Mouse (Mus musculus) natural killer cell, adult 2 months (primary cell): ENCODE measurements around the gene Gm14403.
"Not testable (repeated sequence)": the region's sequence is repeated elsewhere in the genome, so short reads cannot be mapped to it uniquely, and the experiment has no call there.

ENCODE experiments used
- DNase-seq, 2 experiments: peaks; one replicate each; pipeline ENCODE4 v3.0.0; 2022; ENCODE audit warnings: low spot score in 2 of 2

Gm14403 gene

GRCm38 (mm10) chr2:177498067-177498466 is at the start of gene Gm14403:
TSS of gene Gm14403 (plus strand) at chr2:177498215.
- not testable (repeated sequence) for DNase-seq

DNA sequence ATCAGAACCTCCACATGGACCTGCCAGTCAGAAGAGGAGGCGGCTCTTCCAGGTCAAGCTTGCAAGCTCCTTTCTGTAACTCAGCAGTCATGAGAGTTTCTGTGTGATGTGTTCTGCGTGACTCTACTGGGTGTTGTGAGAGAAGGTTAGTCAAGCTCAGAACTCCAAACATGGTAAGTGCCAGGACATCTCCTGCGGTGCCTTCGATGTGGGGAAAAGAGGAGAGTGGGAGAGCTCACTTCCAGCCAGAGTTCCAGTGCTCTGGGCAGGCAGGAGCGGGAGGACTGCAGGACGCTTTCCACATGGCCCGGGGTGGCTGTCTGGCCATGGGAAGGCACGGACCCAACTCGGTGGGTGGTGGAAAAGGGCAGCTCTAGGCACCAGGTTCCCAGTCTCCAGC is 33.3 kb upstream of the Gm14403 start, which contains the start of gene Zfp970:
Gene Zfp970, plus strand, starts transcription at position 58 of the 400 bp plus-strand sequence.
- DNase-seq: not testable (repeated sequence)

DNA sequence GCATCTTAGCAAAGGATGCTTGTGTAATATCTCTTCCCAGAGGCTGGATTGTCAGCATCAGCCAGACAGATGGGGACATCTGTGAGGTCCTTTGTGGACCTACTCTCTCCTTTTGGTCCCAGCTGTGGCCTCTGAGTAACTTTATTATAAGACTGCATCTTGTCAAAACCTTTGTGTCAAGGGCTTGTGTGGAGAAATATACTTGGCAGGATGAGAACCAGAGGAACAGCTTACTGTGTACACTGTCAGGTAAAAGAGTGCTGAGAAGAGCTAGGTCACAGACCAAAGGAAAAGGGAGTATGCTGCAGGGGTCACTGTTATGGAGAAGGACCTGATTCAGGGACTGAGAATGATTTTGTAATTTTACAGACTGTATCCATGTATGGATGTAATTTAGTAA is 29.8 kb upstream of the Gm14403 start:
- not testable (repeated sequence) for DNase-seq

GRCm38 (mm10) chr2:177472261-177472660 is 25.8 kb upstream of the Gm14403 start:
- DNase-seq: not testable (repeated sequence)

DNA sequence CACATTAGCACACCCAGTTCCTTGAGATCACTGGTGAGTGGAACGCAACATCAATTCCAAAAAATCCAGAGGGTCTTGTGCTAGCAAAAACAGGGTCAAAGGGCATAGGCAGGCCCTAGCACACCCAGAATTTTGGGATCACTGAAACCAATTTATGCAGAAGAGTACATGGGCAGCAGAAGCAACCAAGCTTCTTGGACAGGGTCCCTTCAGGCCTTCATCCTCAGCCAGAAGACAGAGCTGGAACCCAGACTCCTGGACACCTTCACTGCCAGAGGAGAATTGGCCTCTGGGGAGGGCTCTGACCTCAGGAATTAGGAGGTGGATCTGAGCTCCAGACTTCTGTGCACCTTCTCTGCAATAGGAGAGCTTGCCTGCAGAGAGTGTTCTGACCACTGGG is 16.0 kb upstream of the Gm14403 start:
- not testable (repeated sequence) for DNase-seq

- not testable (repeated sequence) for DNase-seq
These were observed 14.6 kb upstream of the Gm14403 start for GRCm38 (mm10) chr2:177483238-177483948.

GRCm38 (mm10) chr2:177499182-177499581 is 1.2 kb downstream of the Gm14403 start:
- DNase-seq: not testable (repeated sequence)

- DNase-seq: not testable (repeated sequence)
These were observed 7.2 kb downstream of the Gm14403 start for GRCm38 (mm10) chr2:177505211-177505719.

DNA sequence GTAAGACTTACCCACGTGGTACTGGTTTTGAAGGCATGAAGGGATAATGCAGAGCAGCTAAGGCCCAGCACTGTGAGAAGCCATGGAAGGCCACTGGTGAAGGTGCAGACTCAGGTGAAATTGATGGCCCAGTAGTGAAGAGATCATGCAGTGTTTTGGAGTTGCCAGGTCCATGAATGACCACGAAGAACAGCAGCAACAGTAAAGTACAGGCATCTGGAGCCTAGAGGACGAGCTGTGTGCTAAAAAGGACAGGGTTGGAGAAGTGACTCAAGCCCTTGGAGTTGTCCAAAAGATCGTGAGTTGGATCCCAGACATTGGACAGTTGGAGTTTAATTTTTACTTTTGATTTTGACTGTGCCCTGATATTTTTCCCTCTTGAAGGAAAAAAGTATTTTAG is 13.4 kb downstream of the Gm14403 start:
- DNase-seq: not testable (repeated sequence)

GRCm38 (mm10) chr2:177511972-177512371 is 14.0 kb downstream of the Gm14403 start:
- DNase-seq: not testable (repeated sequence)

- DNase-seq: not testable (repeated sequence)
These were observed 16.0 kb downstream of the Gm14403 start for GRCm38 (mm10) chr2:177513991-177514479.

GRCm38 (mm10) chr2:177517746-177518145 is 19.7 kb downstream of the Gm14403 start:
- DNase-seq: not testable (repeated sequence)

GRCm38 (mm10) chr2:177518354-177518753 is 20.3 kb downstream of the Gm14403 start:
- not testable (repeated sequence) for DNase-seq

DNA sequence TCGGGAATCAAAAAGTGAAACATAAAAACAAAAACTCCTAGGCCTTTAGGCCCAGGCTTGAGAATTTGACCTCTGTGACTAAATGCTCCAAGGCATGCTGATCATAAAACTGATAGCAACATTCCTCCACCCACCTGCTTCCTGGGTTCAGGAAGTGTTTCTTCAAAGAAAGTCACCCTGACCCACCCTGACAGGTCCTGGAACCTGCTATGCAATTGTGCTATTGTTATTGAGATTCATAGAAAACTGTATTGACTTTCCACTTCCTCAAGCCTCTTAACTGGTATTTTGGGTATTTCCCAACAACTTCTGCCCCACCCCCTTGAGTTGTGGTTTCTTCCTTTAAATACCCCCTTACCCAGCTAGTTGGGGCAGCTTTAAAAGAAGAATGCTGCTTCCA is 20.9 kb downstream of the Gm14403 start:
- not testable (repeated sequence) for DNase-seq

DNA sequence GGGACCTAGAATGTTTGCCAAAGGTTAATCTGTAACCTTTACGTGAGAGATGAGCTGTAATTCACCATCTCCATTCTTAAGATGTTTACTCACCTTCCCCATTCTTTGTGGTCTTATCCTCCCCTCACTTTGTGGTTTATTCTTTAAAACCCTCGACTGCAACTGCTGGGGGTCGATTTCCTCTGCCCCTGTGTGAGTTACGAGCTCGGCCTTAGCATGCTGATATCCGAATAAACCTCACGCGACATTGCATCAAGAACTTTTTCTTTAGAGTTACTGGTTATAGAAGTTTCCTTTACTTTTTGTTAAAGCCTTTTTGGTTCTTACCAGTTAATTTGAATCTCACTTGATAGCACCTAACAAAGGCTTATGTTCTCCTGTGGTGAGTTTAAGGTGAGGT is 22.0 kb downstream of the Gm14403 start:
- no peak for DNase-seq

DNA sequence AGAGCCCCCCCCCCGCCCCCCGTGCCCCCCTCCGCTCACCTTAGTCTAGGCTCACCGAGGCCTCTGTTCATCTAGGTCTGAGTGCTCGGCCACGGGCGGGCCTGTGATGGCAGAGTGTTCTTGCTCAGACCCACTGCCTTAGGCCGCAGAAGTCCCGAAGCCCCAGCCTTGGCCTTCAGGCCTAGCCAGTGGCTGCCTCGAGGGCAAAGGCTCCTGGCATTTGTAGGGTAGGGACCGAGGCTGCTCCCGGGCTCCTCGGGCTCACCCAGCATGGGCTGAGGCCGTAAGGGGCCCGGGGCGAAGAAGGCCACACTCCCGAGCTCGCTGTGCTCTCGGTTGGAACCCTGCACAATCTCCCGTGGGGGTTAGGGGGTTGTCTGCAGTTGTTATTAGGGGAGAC is 25.0 kb downstream of the Gm14403 start:
- DNase-seq: no peak

GRCm38 (mm10) chr2:177523674-177524073 is 25.7 kb downstream of the Gm14403 start:
- DNase-seq: not testable (repeated sequence)

DNA sequence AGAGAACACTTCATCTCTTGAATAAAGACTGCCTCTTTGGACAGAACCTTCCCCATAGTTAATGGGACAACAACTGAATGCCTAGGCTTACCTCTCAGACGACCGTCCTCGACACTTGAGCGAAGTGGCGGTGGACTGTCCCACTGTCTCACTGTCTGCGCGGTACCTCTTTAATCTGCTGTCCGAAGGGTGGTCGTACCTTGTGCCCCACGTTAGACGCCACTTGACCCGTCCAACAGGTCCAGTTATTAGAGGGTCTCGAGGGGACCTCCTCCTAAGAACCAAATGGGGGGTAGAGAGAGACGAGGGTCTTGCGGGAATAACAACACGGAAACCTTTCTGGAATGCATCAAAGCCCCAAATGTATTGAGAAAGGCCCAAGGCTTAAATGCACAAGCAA is 26.2 kb downstream of the Gm14403 start:
- not testable (repeated sequence) for DNase-seq

DNA sequence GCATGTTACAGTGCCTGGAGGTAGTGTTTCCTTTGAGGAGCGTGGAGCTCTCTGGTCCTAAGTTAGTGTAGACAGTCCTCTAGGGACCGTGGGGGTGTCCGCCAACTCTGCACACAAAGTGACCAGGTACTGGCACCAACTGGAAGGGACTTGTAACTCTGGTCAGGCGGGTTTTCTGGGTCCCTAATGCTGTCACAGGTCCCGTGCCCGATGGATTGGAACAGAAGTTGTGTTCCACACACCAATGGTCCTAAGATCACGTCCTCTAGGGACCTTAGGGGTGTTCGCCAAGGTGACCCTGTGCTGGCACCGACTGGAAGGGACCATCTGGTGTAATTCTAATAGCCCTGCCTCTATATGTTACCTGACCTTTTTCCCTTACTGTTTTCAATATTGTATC is 37.9 kb downstream of the Gm14403 start:
- no peak for DNase-seq

DNA sequence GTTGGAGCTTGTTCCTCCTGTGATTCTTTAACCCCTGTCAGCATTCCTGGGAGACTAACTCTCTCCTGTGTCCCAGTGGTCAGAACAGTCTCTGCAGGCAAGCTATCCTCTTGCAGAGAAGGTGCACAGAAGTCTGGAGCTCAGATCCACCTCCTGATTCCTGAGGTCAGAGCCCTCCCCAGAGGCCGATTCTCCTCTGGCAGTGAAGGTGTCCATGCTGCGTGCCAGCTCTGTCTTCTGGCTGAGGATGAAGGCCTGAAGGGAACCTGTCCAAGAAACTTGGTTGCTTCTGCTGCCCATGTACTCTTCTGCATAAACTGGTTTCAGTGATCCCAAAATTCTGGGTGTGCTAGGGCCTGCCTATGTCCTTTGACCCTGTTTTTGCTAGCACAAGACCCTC is 39.1 kb downstream of the Gm14403 start:
- DNase-seq: not testable (repeated sequence)

- DNase-seq: not testable (repeated sequence)
These were observed 39.7 kb downstream of the Gm14403 start for GRCm38 (mm10) chr2:177537717-177538116.

DNA sequence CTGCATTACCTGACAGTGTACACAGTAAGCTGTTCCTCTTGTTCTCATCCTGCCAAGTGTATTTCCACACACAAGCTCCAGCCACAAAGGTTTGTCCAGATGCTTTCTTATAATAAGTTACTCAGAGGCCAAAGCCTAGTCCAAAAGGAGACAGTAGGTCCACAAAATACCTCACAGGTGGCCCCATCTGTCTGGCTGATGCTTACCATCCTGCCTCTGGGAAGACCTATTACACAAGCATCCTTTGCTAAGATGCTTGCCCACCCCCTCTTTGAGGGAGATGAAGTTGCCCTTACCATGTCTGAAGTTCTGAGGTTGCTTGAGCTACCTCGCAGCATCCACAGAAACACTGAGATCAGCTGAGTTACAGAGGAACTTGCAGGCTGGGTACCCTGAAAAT is 57.2 kb downstream of the Gm14403 start:
- not testable (repeated sequence) for DNase-seq
